Mouse (Mus musculus): ENCODE measurements around the gene Zfp992.
"Not testable (repeated sequence)": the region's sequence is repeated elsewhere in the genome, so short reads cannot be mapped to it uniquely, and the experiment has no call there.

The Zfp992 gene

DNA sequence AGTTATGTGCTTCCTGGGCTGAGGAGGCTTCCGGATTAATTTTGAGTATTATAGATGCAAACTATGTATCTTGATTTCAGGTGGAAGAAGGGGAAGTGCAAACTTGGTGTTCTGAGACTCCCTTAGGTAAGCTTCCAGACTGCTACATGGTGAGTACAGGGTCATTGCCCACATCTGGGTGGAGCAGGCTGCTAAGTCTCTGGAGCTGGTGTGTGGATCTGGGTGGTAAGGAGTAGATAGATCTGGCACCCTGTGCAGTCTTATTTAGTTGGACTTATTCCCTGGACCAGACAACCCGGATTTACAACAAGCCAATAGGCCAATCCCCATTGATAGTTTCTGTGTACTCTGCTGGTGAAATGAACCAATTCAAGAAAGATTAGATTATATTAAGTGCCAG lies at the start of gene Zfp992:
TSS of gene Zfp992 (plus strand) at position 74 of the 400 bp plus-strand sequence.
- not testable (repeated sequence) for DNase-seq (ENCODE audit: low read depth, low spot score)

DNA sequence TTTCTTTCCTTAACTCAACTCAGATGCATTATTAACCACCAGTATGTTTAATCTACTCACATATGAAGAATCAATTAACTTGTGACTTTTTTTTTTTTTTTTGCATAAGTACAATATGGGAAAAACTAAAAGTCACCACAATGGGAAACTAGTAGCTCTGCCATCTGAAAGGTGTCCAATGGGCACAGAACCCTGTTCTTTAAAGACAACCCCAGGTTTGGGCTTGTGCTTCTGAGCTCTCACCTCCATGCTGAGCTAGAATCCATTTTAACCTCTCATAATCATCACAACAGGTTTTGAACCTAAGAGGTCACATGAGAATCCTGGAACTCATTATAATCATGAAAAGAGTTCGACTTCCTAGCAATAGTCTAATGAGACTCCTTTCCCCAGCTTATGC lies 19.4 kb upstream of the Zfp992 start:
- not testable (repeated sequence) for DNase-seq (ENCODE audit: low read depth, low spot score)

DNA sequence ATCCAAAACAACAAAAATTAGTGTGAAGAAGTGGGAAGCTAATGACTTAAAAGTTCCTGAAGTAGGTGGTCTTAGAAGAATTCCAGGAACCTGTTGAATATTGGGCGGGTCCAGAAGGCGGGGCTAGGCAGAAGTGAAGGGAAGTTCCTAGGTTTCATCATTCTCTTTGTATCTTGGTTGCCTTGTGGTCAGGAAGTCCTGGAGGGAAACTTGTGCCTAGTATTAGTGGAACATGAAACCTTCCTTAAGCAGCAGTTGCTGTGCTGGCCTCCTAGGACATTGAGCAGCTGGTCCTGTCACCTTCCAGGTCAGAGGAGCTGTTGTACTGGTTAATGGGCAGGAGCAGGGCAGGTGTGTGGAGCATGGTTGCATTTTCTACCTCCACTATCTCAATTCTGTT lies 17.9 kb upstream of the Zfp992 start:
- DNase-seq (ENCODE audit: low read depth, low spot score): not testable (repeated sequence)

DNA sequence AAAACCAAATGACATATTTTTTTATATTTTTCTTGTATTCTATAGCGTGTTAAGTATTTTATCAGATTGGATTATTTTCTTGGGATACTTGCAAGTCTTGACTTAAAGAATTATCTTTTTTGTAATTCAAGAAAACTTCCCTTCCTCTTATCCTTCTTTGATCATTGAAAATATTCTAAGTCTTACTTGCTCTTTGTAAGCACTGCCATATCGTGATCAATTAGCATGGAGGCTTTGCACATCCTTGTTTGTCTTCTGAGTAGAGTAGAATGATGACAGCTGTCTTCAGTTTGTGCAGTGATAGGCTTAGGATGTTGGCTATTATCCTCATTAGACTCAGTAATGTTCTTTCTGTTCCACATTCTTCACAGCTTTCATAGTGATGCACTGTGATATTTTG lies 13.3 kb upstream of the Zfp992 start:
- not testable (repeated sequence) for DNase-seq (ENCODE audit: low read depth, low spot score)

DNA sequence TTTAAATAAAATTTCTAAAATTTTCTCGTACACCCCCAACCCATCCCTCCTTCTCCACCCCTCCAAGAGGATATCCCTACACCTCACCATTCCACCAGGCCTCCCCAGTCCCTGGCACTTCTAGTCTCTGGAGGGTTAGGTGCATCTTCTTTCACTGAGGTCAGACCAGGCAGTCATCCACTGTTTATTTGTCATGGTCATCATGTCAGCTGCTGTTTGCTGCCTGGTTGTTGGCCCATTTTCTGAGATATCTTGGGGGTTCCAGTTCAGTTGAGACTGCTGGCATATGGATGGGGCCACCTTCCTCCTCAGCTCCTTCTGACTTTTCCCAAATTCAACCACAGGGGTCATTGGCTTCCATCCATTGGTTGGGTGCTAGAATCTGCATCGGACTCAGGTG lies 11.6 kb upstream of the Zfp992 start:
- not testable (repeated sequence) for DNase-seq (ENCODE audit: low read depth, low spot score)

DNA sequence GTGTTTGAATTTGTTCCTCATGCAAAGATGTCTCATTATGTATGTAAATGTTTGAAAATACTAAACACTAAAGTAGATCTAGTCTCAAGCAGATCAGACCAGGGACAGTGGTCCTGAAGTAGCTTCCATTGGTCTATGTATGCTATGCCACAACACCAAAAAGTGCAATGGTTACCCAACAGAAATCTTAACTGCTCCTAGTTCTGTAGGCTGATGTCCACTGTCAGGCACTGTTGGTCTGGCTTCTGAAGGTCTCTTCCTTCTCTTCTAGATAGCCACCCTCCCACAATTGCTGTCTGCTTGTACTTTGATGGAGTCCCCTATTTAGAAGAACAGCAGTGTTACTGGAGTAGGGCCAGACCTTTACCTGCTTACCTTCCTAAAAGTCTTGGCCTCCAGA lies 4.5 kb upstream of the Zfp992 start:
- DNase-seq (ENCODE audit: low read depth, low spot score): not testable (repeated sequence)

DNA sequence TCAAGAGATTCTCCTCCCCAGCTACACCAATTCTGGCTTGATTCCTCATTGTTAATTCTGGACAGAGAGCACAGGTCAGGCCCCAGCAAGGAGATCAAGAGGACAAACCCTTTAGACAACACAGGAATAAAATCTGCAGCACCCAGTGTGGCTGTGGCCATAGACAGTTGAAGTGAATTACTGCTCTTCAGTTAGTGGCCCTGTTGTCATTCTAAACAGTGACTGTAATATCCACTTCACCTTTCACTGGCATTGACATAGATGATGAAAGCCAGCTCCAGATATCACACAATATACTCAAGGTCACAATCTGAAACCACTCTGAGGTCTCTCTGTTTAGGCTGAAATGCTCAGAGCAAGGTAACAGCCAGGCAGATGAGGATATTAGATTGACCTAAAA lies 3.7 kb upstream of the Zfp992 start:
- not testable (repeated sequence) for DNase-seq (ENCODE audit: low read depth, low spot score)

DNA sequence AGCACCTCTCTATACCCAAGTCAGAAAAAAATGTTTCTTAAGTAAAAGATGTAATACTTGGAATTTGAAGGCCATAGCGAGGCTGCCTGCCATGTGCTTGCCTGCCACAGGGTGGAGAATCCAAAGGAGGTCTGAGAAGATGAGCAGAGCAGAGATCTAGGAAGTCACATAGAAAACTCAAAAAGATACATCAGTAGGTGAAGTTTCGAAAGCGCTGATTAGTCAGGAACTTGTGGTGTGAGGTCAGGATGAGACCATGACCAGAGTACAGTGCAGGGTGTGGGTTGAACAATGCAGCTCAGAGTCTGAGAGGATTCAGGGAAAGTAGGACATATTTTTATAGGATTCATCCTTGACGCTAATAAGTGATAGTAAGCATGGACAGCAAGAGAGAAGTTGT lies 2.7 kb upstream of the Zfp992 start:
- not testable (repeated sequence) for DNase-seq (ENCODE audit: low read depth, low spot score)

DNA sequence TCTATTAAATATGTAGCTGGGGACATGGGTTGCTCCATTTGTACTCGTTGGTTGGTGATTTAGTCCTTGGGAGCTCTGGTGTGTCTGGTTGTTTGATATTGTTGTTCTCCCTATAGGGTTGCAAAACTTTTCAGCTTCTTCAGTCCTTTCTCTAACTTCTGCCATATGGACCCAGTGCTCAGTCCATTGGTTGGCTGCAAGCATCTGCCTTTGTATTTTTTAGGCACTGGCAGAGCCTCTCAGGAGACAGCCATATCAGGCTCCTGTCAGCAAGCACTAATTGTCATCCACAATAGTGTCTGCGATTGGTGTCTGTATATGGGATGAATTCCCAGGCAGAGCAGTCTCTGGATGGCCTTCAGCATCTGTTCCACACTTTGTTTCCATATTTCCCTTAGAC lies 1.8 kb upstream of the Zfp992 start:
- DNase-seq (ENCODE audit: low read depth, low spot score): not testable (repeated sequence)

DNA sequence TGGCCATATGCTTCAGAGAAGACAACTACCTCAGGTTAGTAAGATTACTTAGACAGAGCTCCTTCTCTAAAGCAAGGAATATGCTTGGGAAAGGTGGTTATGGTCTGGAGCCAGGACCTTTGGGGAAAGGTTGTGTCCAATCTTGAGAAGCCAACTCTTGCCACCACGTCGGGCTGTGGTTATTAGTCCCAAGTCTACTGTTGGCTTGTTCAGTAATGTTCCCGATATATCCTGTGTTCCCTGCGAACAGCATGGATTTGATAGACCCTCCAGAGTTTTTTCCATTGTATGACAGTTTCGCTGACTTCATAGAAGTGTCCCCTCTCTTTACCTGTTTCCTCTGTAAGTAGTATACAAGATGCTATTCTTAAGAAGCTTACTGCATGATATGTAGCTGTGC lies 888 bp downstream of the Zfp992 start:
- not testable (repeated sequence) for DNase-seq (ENCODE audit: low read depth, low spot score)

DNA sequence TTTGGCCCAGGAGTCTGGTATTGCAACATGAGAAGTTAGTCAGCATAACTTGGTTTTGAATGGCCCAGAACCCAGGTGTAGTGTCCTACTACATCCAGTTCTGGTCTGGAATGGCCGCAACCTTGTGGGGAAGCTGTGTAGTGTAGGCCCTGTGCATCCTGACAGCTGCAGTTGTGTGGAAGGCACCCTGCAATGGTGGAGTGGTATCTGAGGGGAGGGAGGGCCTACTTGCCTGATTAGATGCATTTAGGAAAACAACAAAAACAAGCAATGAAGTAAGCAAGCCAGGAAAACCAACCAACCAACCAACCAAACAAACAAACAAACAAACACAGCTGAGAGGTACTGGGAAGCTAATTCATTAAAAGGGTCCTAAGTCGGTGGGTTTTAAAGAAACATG lies 3.8 kb downstream of the Zfp992 start:
- DNase-seq (ENCODE audit: low read depth, low spot score): not testable (repeated sequence)

DNA sequence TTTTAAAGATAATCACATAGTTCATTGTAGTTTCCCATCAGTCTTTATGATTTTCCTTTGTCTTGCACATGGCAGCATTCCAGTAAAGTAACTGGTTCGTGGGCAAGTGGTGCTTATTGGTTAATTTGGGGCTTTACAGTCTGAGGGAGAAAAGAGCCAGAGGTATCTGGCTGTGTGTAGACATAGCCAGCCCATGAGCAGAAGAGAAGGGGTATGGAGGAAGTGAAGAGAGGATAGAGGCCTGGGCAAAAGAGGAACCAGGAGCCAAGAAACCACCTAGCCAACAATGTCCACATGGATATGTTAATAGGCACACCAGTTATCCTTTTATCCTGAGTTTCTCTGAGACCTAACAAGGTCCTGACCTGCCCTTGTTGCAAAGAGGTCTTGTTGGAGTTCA lies 5.3 kb downstream of the Zfp992 start:
- not testable (repeated sequence) for DNase-seq (ENCODE audit: low read depth, low spot score)

DNA sequence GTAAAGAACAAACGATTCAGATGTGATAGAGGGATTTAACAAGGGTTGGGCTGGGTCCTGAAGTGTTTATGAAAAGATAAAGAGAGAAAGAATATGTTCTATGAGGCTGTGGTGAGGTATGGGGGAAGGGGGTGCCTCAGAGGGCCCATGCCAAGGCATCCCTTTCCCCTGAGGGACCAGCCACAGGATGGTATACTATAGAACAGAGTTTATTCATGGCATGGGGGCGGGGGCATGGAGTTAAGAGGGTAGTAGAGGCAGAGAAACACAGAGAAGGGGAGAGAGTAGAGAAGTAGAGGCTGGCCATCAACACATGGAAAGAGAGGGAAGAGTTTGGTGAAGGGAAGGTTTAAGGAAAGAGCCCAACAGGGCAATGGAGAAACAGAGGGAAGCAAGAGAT lies 6.1 kb downstream of the Zfp992 start:
- DNase-seq (ENCODE audit: low read depth, low spot score): no peak

DNA sequence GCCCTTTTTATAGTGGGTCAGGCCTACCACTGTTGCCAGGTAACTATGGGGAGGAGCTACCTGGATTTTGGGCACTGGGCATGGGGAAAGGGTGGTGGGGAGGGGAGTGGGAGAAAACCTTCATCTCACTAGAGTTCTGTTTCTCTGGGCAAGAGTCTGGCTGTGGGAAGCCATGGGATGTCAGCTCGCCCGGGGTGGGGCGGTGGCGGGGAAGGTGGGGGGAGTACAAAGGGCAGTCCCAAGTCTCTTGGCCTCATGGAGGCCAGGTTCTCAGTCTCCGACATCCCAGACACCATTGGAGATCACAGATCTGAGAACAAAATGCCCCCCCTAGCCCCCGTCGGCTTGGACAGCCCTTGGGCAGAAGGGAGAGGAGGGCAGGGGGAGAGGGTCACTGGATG lies 6.5 kb downstream of the Zfp992 start:
- DNase-seq (ENCODE audit: low read depth, low spot score): no peak

DNA sequence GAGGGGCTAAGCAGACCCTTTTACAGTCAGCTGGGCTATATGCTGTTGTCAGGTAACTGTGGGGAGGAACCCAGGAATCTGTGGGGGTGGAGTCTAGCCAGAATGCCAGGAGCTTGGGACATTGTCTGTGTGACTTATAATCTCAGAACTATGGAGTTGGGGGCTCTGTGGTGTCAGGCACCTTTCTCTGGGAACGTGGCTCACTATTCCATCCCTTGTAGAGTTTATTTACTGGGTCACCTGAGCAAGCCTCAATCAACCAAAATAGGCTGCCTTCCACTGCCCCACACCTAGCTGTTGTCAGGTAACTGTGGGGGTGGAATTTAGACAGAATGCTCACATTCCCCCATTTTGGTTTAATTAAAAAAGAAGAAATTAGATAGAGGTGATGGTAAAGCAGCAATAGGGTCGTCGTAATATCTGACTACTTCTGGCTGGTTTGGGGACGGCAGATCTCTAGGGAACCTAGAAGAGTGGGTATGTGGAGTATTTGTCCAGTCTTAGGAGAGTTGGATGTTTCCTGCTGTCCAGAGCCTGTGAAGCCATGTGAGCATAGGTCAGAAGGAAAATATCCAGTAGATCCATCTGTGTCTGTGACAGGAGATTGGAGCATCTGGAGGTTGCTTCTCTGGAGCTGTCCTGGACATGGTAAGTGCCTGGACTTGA lies 7.4 kb downstream of the Zfp992 start:
- no peak for DNase-seq (ENCODE audit: low read depth, low spot score)

DNA sequence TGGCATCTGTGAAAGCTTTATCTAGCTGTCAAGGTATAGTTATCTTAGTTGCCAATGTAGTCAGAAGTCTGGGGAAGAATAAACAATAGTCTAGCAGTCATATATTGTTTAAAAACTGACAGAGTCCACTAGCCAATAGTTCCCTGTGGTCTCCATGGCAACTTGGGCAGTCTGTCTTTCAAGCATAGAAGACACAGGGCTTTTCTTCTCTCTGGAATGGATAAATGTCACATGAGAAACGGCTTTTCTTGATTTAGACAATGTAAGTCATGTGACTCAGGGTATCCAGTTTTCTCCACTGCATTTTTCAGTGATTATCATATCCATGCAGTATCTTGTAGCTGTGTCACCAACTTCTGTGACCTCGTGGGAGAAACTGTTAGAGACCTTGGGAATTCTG lies 8.3 kb downstream of the Zfp992 start:
- no peak for DNase-seq (ENCODE audit: low read depth, low spot score)

DNA sequence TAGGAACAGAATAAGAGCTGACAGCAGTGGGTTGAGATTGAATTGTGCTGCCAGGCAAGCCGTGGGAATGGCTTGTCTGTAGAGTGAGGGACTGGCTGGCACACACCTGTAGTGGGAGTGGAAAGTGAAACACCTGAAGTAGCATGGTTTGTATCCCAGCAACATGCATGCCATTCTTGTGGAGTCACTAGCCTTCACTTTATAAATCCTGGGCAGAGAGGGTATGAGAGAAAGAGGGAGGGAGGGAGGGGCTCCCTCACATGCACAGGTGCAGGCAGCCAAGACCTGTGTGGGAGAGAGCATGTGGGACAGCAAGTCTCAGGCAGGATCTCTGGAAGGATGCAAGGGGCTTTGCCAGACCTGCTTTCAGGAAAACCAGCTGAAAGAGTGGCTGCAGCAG lies 8.9 kb downstream of the Zfp992 start:
- no peak for DNase-seq (ENCODE audit: low read depth, low spot score)

DNA sequence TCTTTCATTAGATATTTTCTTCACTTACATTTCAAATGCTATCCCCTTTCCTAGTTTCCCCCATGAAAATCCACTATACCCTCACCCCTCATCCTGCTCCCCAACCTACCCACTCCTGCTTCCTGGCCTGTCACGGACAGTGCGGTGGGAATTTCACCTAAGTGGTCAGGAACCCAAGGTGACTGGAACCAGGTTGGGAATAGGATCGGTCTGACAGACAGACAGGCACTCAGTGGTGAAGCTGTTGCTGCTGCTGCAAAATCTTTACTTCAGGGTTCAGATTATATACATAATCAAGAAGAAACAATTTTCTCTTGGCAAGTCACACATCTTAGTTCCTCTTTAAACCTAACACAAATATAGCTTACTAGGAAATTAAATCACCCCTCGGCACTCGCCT lies 11.0 kb downstream of the Zfp992 start:
- not testable (repeated sequence) for DNase-seq (ENCODE audit: low read depth, low spot score)

DNA sequence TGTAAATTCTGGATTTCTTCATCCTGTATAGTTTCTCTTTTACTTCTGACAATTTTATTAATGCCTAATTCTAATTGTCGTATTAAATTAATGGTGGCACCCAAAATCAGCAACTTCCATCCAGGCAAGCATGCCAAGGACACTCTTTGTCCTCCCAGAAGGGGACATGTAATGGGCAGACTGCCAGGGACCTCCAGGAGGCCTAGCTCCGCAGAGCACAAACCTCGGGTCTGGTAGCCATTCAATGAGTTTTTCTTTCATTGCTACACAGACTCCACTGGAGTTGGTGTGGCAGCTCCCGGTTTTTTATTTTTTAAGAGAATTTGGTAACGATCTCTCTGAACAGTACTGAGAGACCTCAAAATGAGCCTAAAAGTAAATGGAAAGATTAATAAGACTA lies 11.9 kb downstream of the Zfp992 start:
- DNase-seq (ENCODE audit: low read depth, low spot score): not testable (repeated sequence)

DNA sequence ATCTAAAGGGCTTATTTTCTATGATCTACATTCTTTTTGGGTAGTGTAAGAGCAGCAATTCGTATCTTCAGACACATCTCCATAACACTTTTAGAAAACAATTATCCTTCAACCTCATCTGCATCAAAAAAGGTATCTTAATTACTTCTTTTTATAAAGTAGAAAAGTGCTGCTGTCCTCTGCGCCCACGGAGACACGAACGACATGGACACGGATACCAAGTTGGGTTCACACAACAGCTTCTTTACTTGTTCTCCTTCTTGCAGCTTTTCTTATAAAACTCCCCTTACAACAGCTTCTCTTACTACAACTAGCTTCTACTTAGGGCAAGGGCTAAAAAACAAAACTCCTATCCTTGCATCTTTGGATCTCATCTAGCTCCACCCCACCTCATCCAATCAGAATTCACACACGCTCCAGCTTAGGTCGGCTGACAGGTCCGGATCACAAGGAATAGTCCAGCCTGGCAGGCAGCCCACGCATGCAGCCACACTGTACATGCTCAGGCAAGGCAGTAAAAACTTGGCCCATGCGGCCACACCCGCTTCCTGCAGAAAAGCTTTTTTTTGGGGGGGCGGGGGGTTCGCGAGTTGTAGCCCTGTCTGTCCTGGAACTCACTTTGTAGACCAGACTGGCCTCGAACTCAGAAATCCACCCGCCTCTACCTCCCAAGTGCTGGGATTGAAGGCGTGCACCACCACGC lies 15.0 kb downstream of the Zfp992 start:
- not testable (repeated sequence) for DNase-seq (ENCODE audit: low read depth, low spot score)

DNA sequence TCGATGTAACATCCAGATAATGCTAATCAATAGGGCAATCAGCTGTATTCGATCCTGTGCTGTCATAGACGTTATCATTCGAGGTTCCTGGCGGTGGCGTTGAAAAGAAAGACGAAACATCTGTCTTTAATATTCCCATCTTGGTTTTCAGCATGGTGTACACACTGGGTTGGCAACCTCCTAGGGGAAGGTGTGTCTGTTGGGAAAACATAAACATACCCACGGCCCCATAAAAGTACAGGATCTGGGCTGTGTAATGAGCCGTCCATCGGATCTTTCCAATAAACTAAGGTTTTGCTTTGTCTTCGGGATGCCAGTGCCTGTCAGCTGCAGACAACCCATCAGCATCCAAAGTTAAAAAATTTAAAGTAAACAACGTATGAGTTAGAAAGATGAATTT lies 21.2 kb downstream of the Zfp992 start:
- DNase-seq (ENCODE audit: low read depth, low spot score): not testable (repeated sequence)

DNA sequence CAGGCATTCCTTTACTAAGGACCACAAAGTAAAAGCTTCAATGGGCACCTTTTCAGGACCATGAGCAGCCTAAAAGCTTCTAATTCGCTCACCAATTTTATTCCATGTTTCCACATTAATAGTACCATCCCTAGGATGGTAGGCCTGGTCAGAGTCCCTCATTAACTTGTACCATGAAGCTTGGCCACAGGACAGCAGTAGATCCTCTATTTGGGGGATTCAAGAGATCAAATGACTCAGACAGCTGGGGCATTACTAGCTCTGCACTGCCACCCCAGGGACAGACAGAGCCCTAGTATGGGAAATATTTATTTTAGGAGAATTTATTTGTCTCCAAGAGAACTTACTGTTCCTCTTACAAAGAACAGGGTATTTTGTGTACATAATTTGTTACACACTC lies 25.4 kb downstream of the Zfp992 start:
- DNase-seq (ENCODE audit: low read depth, low spot score): not testable (repeated sequence)
